Mouse (Mus musculus): Measurements from ENCODE around the gene Macrod1.

DNA sequence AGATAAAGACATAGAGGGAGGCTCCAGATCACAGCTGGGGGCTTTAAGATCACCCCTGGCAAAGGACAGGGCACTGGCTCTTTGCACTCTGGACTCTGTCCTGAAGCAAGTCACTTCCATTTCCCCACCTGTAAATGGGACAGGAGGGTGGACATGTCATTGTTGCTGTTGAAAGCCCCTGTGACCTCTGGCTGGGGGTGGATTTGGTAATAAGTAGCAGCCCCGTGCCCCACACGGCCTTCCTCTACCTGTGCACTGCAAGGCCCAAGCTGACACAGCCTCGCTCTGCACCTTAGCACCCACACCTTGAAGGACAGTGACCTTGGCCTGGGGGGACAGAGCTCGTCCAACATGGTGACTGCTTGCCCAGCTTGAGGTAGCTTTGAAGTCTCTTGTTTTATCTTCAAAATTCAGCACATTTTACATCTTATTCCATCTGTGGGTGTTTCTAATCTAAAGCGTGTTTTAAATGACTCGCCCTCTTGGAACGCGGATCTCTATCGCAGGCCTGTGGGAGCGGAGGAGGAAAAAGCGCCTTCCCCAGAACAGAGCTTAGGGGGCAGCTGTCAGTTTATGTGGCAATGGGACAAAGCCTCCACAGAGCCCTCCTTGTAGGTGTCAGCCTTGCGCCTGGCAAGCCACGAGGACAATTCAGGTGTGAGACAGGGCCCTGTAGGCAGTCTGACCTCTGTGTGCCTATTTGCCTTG is 121.3 kb downstream of the Macrod1 start:
- TF ChIP-seq POLR2A (IDR thresholded peaks at IDR 0.05; ENCODE audit: borderline replicate concordance, low read depth, low read length) = no peak
- no peak for TF ChIP-seq CTCF (IDR thresholded peaks at IDR 0.05; ENCODE audit: low read depth, low read length)

Data from bone marrow macrophage, adult 2 months (primary cell).